Mouse (Mus musculus): ENCODE results near the gene Fgd3.

Fgd3 gene

GRCm38 (mm10) chr13:49214454-49214853 lies 105.7 kb downstream of the Fgd3 start:
- DNase-seq: peak in 1 of 2 experiments; percentile 40

- DNase-seq: peak; percentile 74 to 79
These were observed 106.6 kb downstream of the Fgd3 start for GRCm38 (mm10) chr13:49213531-49213932.

GRCm38 (mm10) chr13:49212711-49213500 lies 107.2 kb downstream of the Fgd3 start:
- peak in 1 of 2 experiments; percentile 42 for DNase-seq

Data from cerebellum, postnatal 25 days (tissue).